Mouse (Mus musculus): Measurements from ENCODE around the gene A630095N17Rik. TPM values are rescaled to one million over a fixed set of nuclear protein-coding genes. Genes with fewer than 3 reads are reported as not detected.
"Not testable (repeated sequence)": the region's sequence is repeated elsewhere in the genome, so short reads cannot be mapped to it uniquely, and the experiment has no call there.

Gene A630095N17Rik
- total RNA-seq, 2 experiments from 2014 or later = not detected

- DNase-seq (ENCODE audit: low spot score) = no peak
Observed at GRCm38 (mm10) chr1:75244175-75244826, 12.4 kb upstream of the A630095N17Rik start.

GRCm38 (mm10) chr1:75243411-75243810 is 11.5 kb upstream of the A630095N17Rik start:
- DNase-seq (ENCODE audit: low spot score) = no peak

GRCm38 (mm10) chr1:75239591-75239990 is 7.7 kb upstream of the A630095N17Rik start:
- no peak for DNase-seq (ENCODE audit: low spot score)

GRCm38 (mm10) chr1:75236117-75237050 is 4.5 kb upstream of the A630095N17Rik start, which contains the start of gene Dnajb2:
Dnajb2 (plus strand) TSS chr1:75236406.
- peak; percentile 93 for DNase-seq (ENCODE audit: low spot score)

GRCm38 (mm10) chr1:75234606-75235005 is 2.7 kb upstream of the A630095N17Rik start:
- peak; percentile 66 for DNase-seq (ENCODE audit: low spot score)

GRCm38 (mm10) chr1:75232489-75232888 is 587 bp upstream of the A630095N17Rik start:
- not testable (repeated sequence) for DNase-seq (ENCODE audit: low spot score)

- no peak for DNase-seq (ENCODE audit: low spot score)
Observed at GRCm38 (mm10) chr1:75231224-75231623, 678 bp downstream of the A630095N17Rik start.

GRCm38 (mm10) chr1:75230335-75230994 is 1.4 kb downstream of the A630095N17Rik start:
- DNase-seq (ENCODE audit: low spot score) = no peak

- DNase-seq (ENCODE audit: low spot score) = no peak
Observed at GRCm38 (mm10) chr1:75229158-75229557, 2.7 kb downstream of the A630095N17Rik start.

GRCm38 (mm10) chr1:75227653-75228052 is 4.2 kb downstream of the A630095N17Rik start:
- DNase-seq (ENCODE audit: low spot score) = no peak

- DNase-seq (ENCODE audit: low spot score) = no peak
Observed at GRCm38 (mm10) chr1:75226138-75226537, 5.8 kb downstream of the A630095N17Rik start.

- no peak for DNase-seq (ENCODE audit: low spot score)
Observed at GRCm38 (mm10) chr1:75225473-75225872, 6.4 kb downstream of the A630095N17Rik start.

GRCm38 (mm10) chr1:75223532-75223931 is 8.4 kb downstream of the A630095N17Rik start:
- DNase-seq (ENCODE audit: low spot score) = no peak

GRCm38 (mm10) chr1:75222926-75223325 is 9.0 kb downstream of the A630095N17Rik start:
- DNase-seq (ENCODE audit: low spot score) = no peak

GRCm38 (mm10) chr1:75221538-75221937 is 10.4 kb downstream of the A630095N17Rik start:
- DNase-seq (ENCODE audit: low spot score) = no peak

- no peak for DNase-seq (ENCODE audit: low spot score)
Observed at GRCm38 (mm10) chr1:75219531-75219930, 12.4 kb downstream of the A630095N17Rik start, which contains the start of gene Tuba4a. Tuba4a (minus strand) TSS chr1:75219865.

GRCm38 (mm10) chr1:75219078-75219477 is 12.8 kb downstream of the A630095N17Rik start:
- DNase-seq (ENCODE audit: low spot score) = peak; percentile 95

GRCm38 (mm10) chr1:75218227-75219001 is 13.5 kb downstream of the A630095N17Rik start:
- DNase-seq (ENCODE audit: low spot score) = peak; percentile 92

- DNase-seq (ENCODE audit: low spot score) = no peak
Observed at GRCm38 (mm10) chr1:75217893-75218226, 14.0 kb downstream of the A630095N17Rik start.

GRCm38 (mm10) chr1:75216797-75217585 is 14.9 kb downstream of the A630095N17Rik start:
- peak; percentile 73 for DNase-seq (ENCODE audit: low spot score)
